Mouse (Mus musculus) kidney, postnatal 14 days (tissue): ENCODE measurements around the gene Mvp.

Source experiments
- DNase-seq: peaks from one replicate; pipeline ENCODE4 v3.0.0; 2022; ENCODE audit warnings: mixed read lengths

Mvp gene

GRCm38 (mm10) chr7:126949403-126949792, 65.0 kb downstream of the Mvp start, which contains the start of gene Asphd1:
Asphd1 (minus strand) TSS chr7:126949582.
- no peak for DNase-seq

GRCm38 (mm10) chr7:126948626-126949025, 65.8 kb downstream of the Mvp start:
- no peak for DNase-seq

GRCm38 (mm10) chr7:126946530-126946929, 67.9 kb downstream of the Mvp start:
- peak; percentile 46 for DNase-seq

GRCm38 (mm10) chr7:126941801-126942200, 72.6 kb downstream of the Mvp start:
- DNase-seq: no peak

GRCm38 (mm10) chr7:126941171-126941570, 73.2 kb downstream of the Mvp start:
- no peak for DNase-seq
